Mouse (Mus musculus) effector memory CD4-positive, alpha-beta T cell, adult 7 months (primary cell): Measurements from ENCODE around the gene Clec11a. TPM values are rescaled to one million over a fixed set of nuclear protein-coding genes. Genes with fewer than 3 reads are reported as not detected.

ENCODE experiments used
- polyA plus RNA-seq: library from polyadenylated mRNA; unstranded; fragments of 100-300 nt; shearing (Covaris generic); gene quantifications from one replicate; pipeline ENCODE4 v1.2.1, GENCODE M21; 2017

Clec11a gene
- 0.29 TPM for polyA plus RNA-seq

GRCm38 (mm10) chr7:44306516-44307240 is at the start of gene Clec11a:
TSS of gene Clec11a (minus strand) at chr7:44306902.

GRCm38 (mm10) chr7:44309475-44310284 is 3.0 kb upstream of the Clec11a start, which contains the start of gene Shank1:
TSS of gene Shank1 (plus strand) at chr7:44310253.

GRCm38 (mm10) chr7:44261147-44261546 is 45.6 kb downstream of the Clec11a start, which contains the start of gene Gm15517:
TSS of gene Gm15517 (plus strand) at chr7:44261447.

GRCm38 (mm10) chr7:44257278-44257677 is 49.4 kb downstream of the Clec11a start, which contains the start of gene Acp4:
TSS of gene Acp4 (minus strand) at chr7:44257378.

Other genes with a start within 250 kb of the Clec11a start
- gene Klk1b21, start 204.6 kb downstream of the Clec11a start, polyA plus RNA-seq = not detected
- not detected for gene Klk1b22, start 194.2 kb downstream of the Clec11a start, polyA plus RNA-seq
- gene Klk1b16, start 170.1 kb downstream of the Clec11a start, polyA plus RNA-seq = not detected
- not detected for gene Klk1b24, start 118.7 kb downstream of the Clec11a start, polyA plus RNA-seq
- not detected for gene Klk1b3, start 108.7 kb downstream of the Clec11a start, polyA plus RNA-seq
- not detected for gene Klk1b4, start 99.5 kb downstream of the Clec11a start, polyA plus RNA-seq
- not detected for gene Klk1b5, start 91.0 kb downstream of the Clec11a start, polyA plus RNA-seq
- not detected for gene Klk1, start 81.5 kb downstream of the Clec11a start, polyA plus RNA-seq
- gene Gm36864, start 70.7 kb downstream of the Clec11a start, polyA plus RNA-seq = not detected
- 0.62 TPM for gene 1700028J19Rik, start 60.2 kb downstream of the Clec11a start, polyA plus RNA-seq
- 218 TPM for gene 2410002F23Rik, start 60.2 kb downstream of the Clec11a start, polyA plus RNA-seq
- not detected for gene Acp4, start 49.5 kb downstream of the Clec11a start, polyA plus RNA-seq
- gene Gm15517, start 45.5 kb downstream of the Clec11a start, polyA plus RNA-seq = not detected
- 0.13 TPM for gene Shank1, start 3.4 kb upstream of the Clec11a start, polyA plus RNA-seq
- 0.20 TPM for gene Syt3, start 77.2 kb upstream of the Clec11a start, polyA plus RNA-seq
- not detected for gene 1700008O03Rik, start 78.9 kb upstream of the Clec11a start, polyA plus RNA-seq
- 0.13 TPM for gene Lrrc4b, start 122.1 kb upstream of the Clec11a start, polyA plus RNA-seq
- gene Aspdh, start 158.5 kb upstream of the Clec11a start, polyA plus RNA-seq = 0.57 TPM
- 61.2 TPM for gene Josd2, start 161.1 kb upstream of the Clec11a start, polyA plus RNA-seq
- 164 TPM for gene Emc10, start 189.6 kb upstream of the Clec11a start, polyA plus RNA-seq
- 2.0 TPM for gene Fam71e1, start 189.7 kb upstream of the Clec11a start, polyA plus RNA-seq
- gene Mybpc2, start 217.8 kb upstream of the Clec11a start, polyA plus RNA-seq = not detected
- gene Spib, start 225.2 kb upstream of the Clec11a start, polyA plus RNA-seq = 0.54 TPM
- gene Pold1, start 241.9 kb upstream of the Clec11a start, polyA plus RNA-seq = 49.4 TPM
- gene Nr1h2, start 247.0 kb upstream of the Clec11a start, polyA plus RNA-seq = 217 TPM